Mouse (Mus musculus): ENCODE data around the gene Gstm1. TPM values are rescaled to one million over a fixed set of nuclear protein-coding genes. Genes with fewer than 3 reads are reported as not detected.

The Gstm1 gene
- 122 and 136 TPM in 2 replicates for polyA plus RNA-seq (2015; fragmentation: Nextera tagmentation; extraction: Ambion mirVana)

GRCm38 (mm10) chr3:108017473-108018189, at the start of gene Gstm1:
Gene Gstm1, minus strand, starts transcription at chr3:108017973.
- under 1% methylated on average over 31 of the region's 31 CpGs for WGBS
- H3K4me1 ChIP-seq (replicated peaks) = peaks cover 22% of the 10 kb centered on the region
- H3K36me3 ChIP-seq = no peaks in the 10 kb centered on the region
- H3K27ac ChIP-seq (replicated peaks) = peak within 1 kb of the TSS; percentile 85
- no peaks in the 10 kb centered on the region for H3K9me3 ChIP-seq
- peak within 1 kb of the TSS; percentile 46 for H3K4me3 ChIP-seq
- peak; percentile 94 for ATAC-seq (ENCODE audit: low FRiP score, low read depth)
- no peaks in the 10 kb centered on the region for H3K27me3 ChIP-seq
- H3K4me2 ChIP-seq = peak within 1 kb of the TSS; percentile 85
- H3K9ac ChIP-seq = peak within 1 kb of the TSS; percentile 45

DNA sequence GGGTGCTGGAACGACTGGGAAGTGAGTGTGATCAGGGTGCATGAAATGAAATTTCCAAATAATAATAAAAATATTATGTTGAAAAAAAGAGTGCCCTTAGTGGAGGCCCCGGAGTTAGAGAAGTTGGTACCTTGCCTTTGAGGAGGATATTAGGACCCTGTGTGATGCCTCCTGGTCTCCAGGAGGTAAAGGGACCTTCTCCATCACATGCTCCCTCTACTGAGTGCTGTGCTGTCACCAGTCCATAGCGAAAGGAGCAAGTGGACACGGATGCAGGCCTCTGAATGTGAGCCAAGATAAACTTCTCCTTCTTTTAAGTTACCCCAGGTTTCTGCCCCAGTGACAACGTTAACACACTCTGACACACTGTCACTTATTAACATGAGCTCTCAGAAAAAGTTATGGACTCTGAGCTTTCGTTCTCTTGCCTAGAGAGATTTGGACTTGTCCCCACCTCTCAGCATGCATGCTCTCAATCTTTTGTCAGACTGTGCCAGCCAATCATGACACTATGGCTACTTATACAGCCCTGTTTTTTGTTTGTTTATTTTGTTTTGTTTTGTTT, 49.7 kb upstream of the Gstm1 start:
- Histone ChIP-seq H3K27me3 (no peaks in the 10 kb centered on the region), H3K4me2 (no peak overlapping the region), H3K9ac (no peak overlapping the region), H3K4me1 (replicated peaks) (no peaks in the 10 kb centered on the region), H3K27ac (replicated peaks) (no peak overlapping the region), H3K36me3 (0 out of 2 replicates have a peak, but pooled peaks cover 4% of the 10 kb centered on the region), H3K4me3 (no peak overlapping the region), H3K9me3 (no peaks in the 10 kb centered on the region)
- 68% methylated on average over 6 of the region's 6 CpGs for WGBS
- ATAC-seq (ENCODE audit: low FRiP score, low read depth) = no peak

DNA sequence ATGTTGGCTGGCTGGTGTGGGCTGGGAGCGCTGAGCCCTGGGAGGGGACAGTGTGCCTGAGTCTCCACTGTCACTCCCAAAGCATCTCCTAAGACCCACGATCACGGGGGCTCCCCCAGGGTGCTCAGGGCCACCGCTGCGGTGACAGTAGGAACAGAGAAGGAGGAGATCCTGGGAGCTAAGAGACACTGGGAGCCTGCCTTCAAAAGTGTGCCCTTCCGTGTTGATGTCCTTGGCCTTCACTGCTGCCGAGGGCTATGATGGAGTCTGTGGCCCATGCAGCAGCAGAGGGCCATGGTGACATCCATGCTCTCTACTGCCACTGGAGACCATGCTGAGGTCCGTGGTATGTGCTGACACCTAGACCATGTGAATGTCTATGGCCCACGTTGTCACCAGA, 47.8 kb upstream of the Gstm1 start:
- Histone ChIP-seq H3K4me3 (no peak overlapping the region), H3K36me3 (no peaks in the 10 kb centered on the region), H3K4me2 (no peak overlapping the region), H3K9ac (no peak overlapping the region), H3K4me1 (replicated peaks) (0 out of 2 replicates have a peak, but pooled peaks cover 3% of the 10 kb centered on the region), H3K9me3 (no peaks in the 10 kb centered on the region), H3K27me3 (no peaks in the 10 kb centered on the region), H3K27ac (replicated peaks) (no peak overlapping the region)
- 84% methylated on average over 9 of the region's 9 CpGs for WGBS
- no peak for ATAC-seq (ENCODE audit: low FRiP score, low read depth)

DNA sequence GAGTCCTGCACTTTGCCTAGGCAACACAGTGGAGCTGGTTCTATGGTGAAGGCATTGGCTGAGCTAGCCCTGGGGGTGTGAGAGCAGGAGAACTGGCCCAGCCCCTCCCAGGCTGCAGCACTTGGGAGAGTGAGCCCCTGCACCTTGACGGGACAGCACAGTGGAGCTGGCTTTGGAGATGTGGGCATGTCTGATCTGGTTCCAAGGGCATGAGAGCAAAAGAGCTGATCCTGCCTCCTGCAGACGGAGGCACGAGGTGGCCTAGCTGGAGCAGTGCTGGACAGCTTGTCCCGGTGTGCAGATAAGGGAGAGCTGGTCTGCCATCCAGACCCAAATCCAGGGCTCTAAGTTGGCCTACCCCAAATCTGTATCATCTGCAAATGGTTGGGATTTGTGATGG, 46.9 kb upstream of the Gstm1 start:
- Histone ChIP-seq H3K9me3 (no peaks in the 10 kb centered on the region), H3K27me3 (no peaks in the 10 kb centered on the region), H3K4me3 (no peak overlapping the region), H3K4me1 (replicated peaks) (0 out of 2 replicates have a peak, but pooled peaks cover 3% of the 10 kb centered on the region), H3K4me2 (no peak overlapping the region), H3K36me3 (no peaks in the 10 kb centered on the region), H3K9ac (no peak overlapping the region), H3K27ac (replicated peaks) (no peak overlapping the region)
- no peak for ATAC-seq (ENCODE audit: low FRiP score, low read depth)
- WGBS = 75% methylated on average over 4 of the region's 4 CpGs

DNA sequence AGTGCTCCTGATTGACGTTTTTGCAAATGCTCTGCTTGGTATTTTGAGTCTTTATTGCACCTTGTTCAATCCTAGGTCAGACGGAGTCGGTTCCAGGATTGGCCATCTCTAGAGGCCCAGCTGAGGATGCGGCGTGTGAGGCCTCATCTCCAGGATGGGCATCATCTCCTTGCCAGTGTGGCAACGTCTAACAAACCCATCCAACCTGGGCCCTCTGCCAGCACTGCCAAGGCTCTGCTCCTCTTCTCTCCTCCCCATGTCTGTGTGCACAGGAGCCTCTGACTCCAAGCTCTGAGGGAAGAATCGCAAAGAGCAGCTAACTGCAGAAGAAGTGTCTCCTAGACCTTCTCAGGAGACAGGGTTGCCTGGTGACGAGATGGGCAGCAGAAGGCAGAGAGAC, 44.9 kb upstream of the Gstm1 start:
- ATAC-seq (ENCODE audit: low FRiP score, low read depth) = no peak
- Histone ChIP-seq H3K4me1 (replicated peaks) (0 out of 2 replicates have a peak, but pooled peaks cover 3% of the 10 kb centered on the region), H3K27me3 (no peaks in the 10 kb centered on the region)

GRCm38 (mm10) chr3:108061420-108061819, 43.6 kb upstream of the Gstm1 start:
- Histone ChIP-seq H3K9me3 (no peaks in the 10 kb centered on the region), H3K9ac (no peak overlapping the region), H3K27me3 (no peaks in the 10 kb centered on the region), H3K27ac (replicated peaks) (no peak overlapping the region), H3K4me3 (no peak overlapping the region), H3K4me1 (replicated peaks) (0 out of 2 replicates have a peak, but pooled peaks cover 3% of the 10 kb centered on the region), H3K36me3 (no peaks in the 10 kb centered on the region), H3K4me2 (peak overlapping the region; percentile 31; the same call in 1 of the 2 replicates)
- no peak for ATAC-seq (ENCODE audit: low FRiP score, low read depth)
- 28% methylated on average over 7 of the region's 7 CpGs for WGBS

More for the DNA sequence above, 44.9 kb upstream of the Gstm1 start:
- no peak overlapping the region for H3K4me3 ChIP-seq
- no peaks in the 10 kb centered on the region for H3K9me3 ChIP-seq
- no peak overlapping the region for H3K4me2 ChIP-seq
- no peaks in the 10 kb centered on the region for H3K36me3 ChIP-seq
- H3K9ac ChIP-seq = no peak overlapping the region
- 77% methylated on average over 8 of the region's 8 CpGs for WGBS
- H3K27ac ChIP-seq (replicated peaks) = no peak overlapping the region

DNA sequence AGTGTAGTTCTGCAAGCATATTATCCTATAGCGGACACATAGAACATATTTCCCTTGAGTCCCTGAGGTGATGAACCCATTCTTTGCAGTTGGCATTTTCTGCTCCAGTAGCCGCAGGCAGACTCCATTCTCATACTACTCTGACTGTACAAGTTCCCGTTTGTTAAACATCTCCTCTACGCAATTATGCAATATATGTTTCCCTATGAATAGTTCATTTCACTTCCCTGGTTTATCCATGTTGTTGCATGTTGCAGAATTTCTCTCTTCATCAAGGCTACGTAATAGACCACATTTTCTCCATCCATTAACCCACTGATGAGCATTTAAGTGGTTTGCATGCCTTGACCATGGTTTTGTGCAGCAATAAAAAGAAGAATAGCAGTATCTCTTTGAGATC, 32.7 kb upstream of the Gstm1 start:
- Histone ChIP-seq H3K27me3 (no peaks in the 10 kb centered on the region), H3K27ac (replicated peaks) (no peak overlapping the region), H3K4me3 (no peak overlapping the region), H3K9ac (no peak overlapping the region), H3K4me1 (replicated peaks) (no peaks in the 10 kb centered on the region), H3K9me3 (no peaks in the 10 kb centered on the region), H3K36me3 (no peaks in the 10 kb centered on the region), H3K4me2 (no peak overlapping the region)
- no peak for ATAC-seq (ENCODE audit: low FRiP score, low read depth)
- WGBS = 89% methylated on average over 5 of the region's 5 CpGs

DNA sequence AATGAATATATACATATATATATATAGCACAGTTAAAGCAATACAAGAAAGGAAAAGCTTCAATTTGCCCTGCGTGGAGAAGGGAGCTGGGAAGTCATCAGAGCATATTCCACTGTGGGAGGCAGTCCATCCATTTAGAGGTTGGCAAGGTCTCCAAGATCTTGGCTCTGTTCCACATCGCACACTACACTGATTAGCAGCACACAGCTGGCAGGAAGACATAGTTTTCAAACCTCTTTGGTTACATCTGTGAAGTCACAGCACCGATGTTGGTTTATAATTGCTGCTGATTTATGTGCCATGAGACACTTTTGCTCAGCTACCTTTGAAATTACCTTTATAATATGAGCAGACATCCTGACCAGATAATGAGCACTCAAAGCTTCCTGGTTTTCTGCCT, 30.5 kb upstream of the Gstm1 start:
- 71% methylated on average over 3 of the region's 3 CpGs for WGBS
- no peak overlapping the region for H3K4me2 ChIP-seq
- no peaks in the 10 kb centered on the region for H3K9me3 ChIP-seq
- H3K4me1 ChIP-seq (replicated peaks) = peaks cover 11% of the 10 kb centered on the region
- H3K27me3 ChIP-seq = no peaks in the 10 kb centered on the region
- H3K36me3 ChIP-seq = no peaks in the 10 kb centered on the region
- H3K9ac ChIP-seq = no peak overlapping the region
- H3K4me3 ChIP-seq = no peak overlapping the region
- no peak overlapping the region for H3K27ac ChIP-seq (replicated peaks)
- ATAC-seq (ENCODE audit: low FRiP score, low read depth) = no peak

GRCm38 (mm10) chr3:108046944-108047655, 29.3 kb upstream of the Gstm1 start:
- Histone ChIP-seq H3K4me2 (no peak overlapping the region), H3K4me1 (replicated peaks) (peaks cover 11% of the 10 kb centered on the region), H3K4me3 (no peak overlapping the region), H3K9ac (no peak overlapping the region), H3K27me3 (no peaks in the 10 kb centered on the region), H3K27ac (replicated peaks) (no peak overlapping the region), H3K36me3 (no peaks in the 10 kb centered on the region), H3K9me3 (no peaks in the 10 kb centered on the region)
- ATAC-seq (ENCODE audit: low FRiP score, low read depth) = no peak
- WGBS = 88% methylated on average over 2 of the region's 2 CpGs

DNA sequence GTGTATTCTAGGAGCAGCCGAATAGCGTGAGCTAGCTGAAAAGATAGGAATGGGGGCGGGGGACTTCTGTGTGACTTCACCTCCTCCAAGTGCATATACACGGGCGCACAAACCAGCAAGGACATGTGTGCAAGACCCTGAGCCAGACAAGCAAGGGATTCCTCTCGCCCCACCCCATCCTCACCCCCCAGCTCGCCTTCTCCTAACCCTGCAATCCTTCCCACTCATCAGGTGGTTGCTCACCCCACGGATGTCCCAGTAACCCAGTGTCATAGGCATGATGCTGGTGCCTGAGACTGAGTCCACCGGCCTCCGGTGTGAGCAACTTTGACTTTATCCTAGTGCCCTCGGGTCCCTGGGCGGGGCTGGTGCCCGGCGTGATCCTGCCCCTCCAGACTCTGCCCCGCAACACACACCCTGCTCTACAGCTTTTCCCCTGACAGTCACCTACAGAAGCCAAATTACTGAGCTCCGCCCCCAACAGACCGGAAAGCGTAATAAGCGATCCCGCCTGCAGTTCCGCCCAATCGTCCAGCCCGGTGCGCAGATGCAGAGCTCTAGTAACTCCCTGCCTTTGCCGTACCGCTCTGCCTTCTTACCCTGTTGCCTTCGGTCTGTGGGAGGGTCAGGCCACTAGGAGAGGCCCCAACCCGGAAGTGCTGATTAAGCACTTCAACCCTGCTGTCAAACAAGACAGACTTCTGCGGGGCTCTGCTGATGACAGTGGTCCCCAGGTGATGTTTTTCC, 26.8 kb upstream of the Gstm1 start, which contains the start of gene Gstm4:
Gene Gstm4 (minus strand): TSS at position 501 of the 747 bp plus-strand sequence.
- H3K9ac ChIP-seq = peak within 1 kb of the TSS; percentile 60
- peak; percentile 93 for ATAC-seq (ENCODE audit: low FRiP score, low read depth)
- H3K36me3 ChIP-seq = no peaks in the 10 kb centered on the region
- H3K4me2 ChIP-seq = peak within 1 kb of the TSS; percentile 76
- peak within 1 kb of the TSS; percentile 54 for H3K4me3 ChIP-seq
- no peaks in the 10 kb centered on the region for H3K9me3 ChIP-seq
- 8% methylated on average over 29 of the region's 29 CpGs for WGBS
- no peaks in the 10 kb centered on the region for H3K27me3 ChIP-seq
- H3K27ac ChIP-seq (replicated peaks) = peak within 1 kb of the TSS; percentile 58
- peaks cover 11% of the 10 kb centered on the region for H3K4me1 ChIP-seq (replicated peaks)

DNA sequence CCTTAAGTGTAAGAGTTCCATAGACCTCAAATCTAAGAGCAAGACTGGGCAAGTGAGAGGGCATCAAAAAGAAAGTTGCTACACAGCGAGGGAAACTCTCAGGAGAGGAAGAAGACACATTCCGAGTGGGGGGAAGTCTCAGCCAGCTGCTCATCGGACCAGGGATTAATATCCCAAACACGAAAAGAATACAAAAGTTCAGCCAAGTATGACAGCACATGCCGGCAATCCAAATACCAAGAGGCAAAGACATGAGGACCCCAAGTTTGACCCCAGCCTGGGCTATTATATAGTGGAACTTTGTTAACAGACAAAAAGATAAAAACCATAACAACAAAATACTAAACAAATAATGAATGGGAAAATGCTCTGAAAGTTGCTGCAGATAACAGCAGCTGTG, 15.4 kb upstream of the Gstm1 start:
- H3K4me3 ChIP-seq = no peak overlapping the region
- H3K4me1 ChIP-seq (replicated peaks) = no peaks in the 10 kb centered on the region
- ATAC-seq (ENCODE audit: low FRiP score, low read depth) = no peak
- WGBS = 58% methylated on average over 5 of the region's 5 CpGs
- no peaks in the 10 kb centered on the region for H3K27me3 ChIP-seq
- no peak overlapping the region for H3K4me2 ChIP-seq
- H3K36me3 ChIP-seq = no peaks in the 10 kb centered on the region
- H3K9ac ChIP-seq = no peak overlapping the region
- H3K9me3 ChIP-seq = no peaks in the 10 kb centered on the region
- H3K27ac ChIP-seq (replicated peaks) = no peak overlapping the region
